Mouse (Mus musculus) lung, postnatal 0 days (tissue): Measurements from ENCODE around the gene Ranbp2.

Source experiments
- CTCF ChIP-seq: IDR thresholded peaks from 2 replicates; pipeline ENCODE4 v1.5.1; 2016; ENCODE audit warnings: antibody characterized with exemption, mild to moderate bottlenecking
- EP300 ChIP-seq: IDR thresholded peaks from 2 replicates; pipeline ENCODE4 v1.6.1; 2016; ENCODE audit warnings: antibody characterized with exemption, mild to moderate bottlenecking, control low read depth

GRCm38 (mm10) chr10:58529358-58529757 is 82.6 kb downstream of the Ranbp2 start:
- TF ChIP-seq CTCF (no peak), EP300 (no peak)
